ENCODE assay signal across 34 mouse cellular contexts in the genomic region with DNA sequence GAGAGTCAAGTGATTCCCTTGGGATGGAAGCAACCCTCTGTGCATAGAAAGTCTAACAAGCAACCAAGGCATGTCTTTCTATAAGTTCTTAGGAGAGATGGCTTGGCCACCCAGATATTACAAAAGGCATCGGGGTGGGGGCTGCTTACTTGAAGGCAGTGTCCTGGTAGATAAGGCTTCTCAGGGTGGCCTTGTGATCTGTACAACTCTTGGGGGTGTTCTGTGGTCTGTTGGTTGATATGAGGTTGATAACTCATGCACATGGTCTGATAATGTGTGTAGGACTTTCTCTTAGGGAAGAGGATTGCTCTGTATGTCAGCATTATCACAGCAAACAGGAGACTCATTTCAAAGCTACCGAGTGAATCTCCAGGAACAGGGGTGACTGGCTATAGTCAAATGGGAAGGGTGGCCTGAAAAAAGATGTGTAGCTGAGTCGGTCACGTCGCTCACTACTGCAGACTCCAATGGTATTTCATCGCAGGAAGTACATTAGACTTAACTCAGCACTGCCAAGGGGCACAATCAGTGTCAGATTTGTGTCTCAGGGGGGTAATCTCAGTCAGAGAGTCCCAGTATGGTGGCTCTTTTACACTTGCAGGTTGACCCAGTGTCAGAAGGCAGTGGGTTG. TPM values are rescaled to one million over a fixed set of nuclear protein-coding genes. Genes with fewer than 3 reads are reported as not detected.
A peak's percentile ranks its signal among the peaks of the same experiment; 100 is the strongest.
DNase-seq lines count a peak whose midpoint lies in the region; ATAC-seq and TF ChIP-seq lines count a peak whose summit lies in the region.
"Had no signal": no experiment of that assay in that cellular context is flagged by ENCODE, and none has a peak within 500 bp of the region (broad histone marks: within the 10 kb centered on the region; RNA-seq: fewer than 3 reads in every experiment).

No protein-coding gene starts in this region.

- TF ChIP-seq RAD21 in MEL (IDR thresholded peaks at IDR 0.05; ENCODE audit: low read depth, low read length), result no peak

- TF ChIP-seq CTCF in G1E (IDR thresholded peaks at IDR 0.05; ENCODE audit: low read depth, low read length), result no peak
- TF ChIP-seq CTCF in MEL (IDR thresholded peaks at IDR 0.05 in 2 of 3, conservative IDR thresholded peaks at IDR 0.05 in 1 of 3; ENCODE audit: control insufficient read depth in 1 of 3, insufficient read depth in 1 of 3, low read depth in 2 of 3, low read length in 3 of 3, poor library complexity in 1 of 3, severe bottlenecking in 1 of 3), result no peak

- peaks cover 21% of the 10 kb centered on the region for H3K79me2 ChIP-seq in MEL (ENCODE audit: control insufficient read depth, insufficient read depth, low read length, poor library complexity)

- H3K9me3 ChIP-seq in G1E (replicated peaks), result peaks cover 18% of the 10 kb centered on the region
- no peaks in the 10 kb centered on the region for H3K9me3 ChIP-seq in MEL (replicated peaks; ENCODE audit: insufficient read depth, low read length)
- H3K9me3 ChIP-seq in liver, embryonic 11.5 days (ENCODE audit: control insufficient read depth, low read length), result no peaks in the 10 kb centered on the region
- no peaks in the 10 kb centered on the region for H3K9me3 ChIP-seq in liver, embryonic 16.5 days (replicated peaks; ENCODE audit: control insufficient read depth, low read length)
- H3K9me3 ChIP-seq in midbrain, embryonic 11.5 days (ENCODE audit: control insufficient read depth, low read length), result no peaks in the 10 kb centered on the region
- H3K9me3 ChIP-seq: embryonic facial prominence, embryonic 10.5 days; embryonic facial prominence, embryonic 15.5 days; heart, embryonic 12.5 days; hindbrain, embryonic 10.5 days; kidney, embryonic 15.5 days; limb, embryonic 12.5 days; midbrain, embryonic 10.5 days had no signal

- H3K4me1 ChIP-seq in G1E (ENCODE audit: insufficient read depth, low read depth, low read length) (peaks cover 35% of the 10 kb centered on the region), MEL (ENCODE audit: control insufficient read depth in 1 of 2, insufficient read depth in 2 of 2, low read length in 2 of 2) (peaks cover 12 to 33% of the 10 kb centered on the region in 2 experiments)
- H3K4me1 ChIP-seq in liver, embryonic 11.5 days (replicated peaks; ENCODE audit: control insufficient read depth, insufficient read depth, low read length), result peaks cover 37% of the 10 kb centered on the region
- H3K4me1 ChIP-seq in liver, embryonic 16.5 days (ENCODE audit: control insufficient read depth, low read depth, low read length), result peaks cover 42% of the 10 kb centered on the region
- H3K4me1 ChIP-seq in midbrain, embryonic 11.5 days (ENCODE audit: control insufficient read depth, insufficient read depth, low read length), result peaks cover 4% of the 10 kb centered on the region

- H3K27ac ChIP-seq in MEL (ENCODE audit: control insufficient read depth, low read depth, low read length), result peak overlapping the region; percentile 25
- H3K27ac ChIP-seq in liver, embryonic 11.5 days (ENCODE audit: low read depth, low read length), result no peak overlapping the region
- no peak overlapping the region for H3K27ac ChIP-seq in liver, embryonic 16.5 days (ENCODE audit: low read length)
- no peak overlapping the region for H3K27ac ChIP-seq in midbrain, embryonic 11.5 days (ENCODE audit: low read depth, low read length)
- H3K27ac ChIP-seq: embryonic facial prominence, embryonic 10.5 days; embryonic facial prominence, embryonic 15.5 days; gastrocnemius, adult 2 months; heart, adult 2 months; hindbrain, embryonic 10.5 days; kidney, embryonic 15.5 days; limb, embryonic 12.5 days; macrophage; midbrain, embryonic 10.5 days; stomach, postnatal 0 days had no signal

- no peak overlapping the region for H3K4me3 ChIP-seq in G1E (ENCODE audit: low read depth, low read length)
- no peak overlapping the region for H3K4me3 ChIP-seq in MEL (ENCODE audit: control insufficient read depth in 1 of 2, insufficient read depth in 1 of 2, low read depth in 2 of 2, low read length in 2 of 2)
- H3K4me3 ChIP-seq in liver, embryonic 11.5 days (ENCODE audit: low read depth, low read length), result no peak overlapping the region
- H3K4me3 ChIP-seq in liver, embryonic 16.5 days (ENCODE audit: low read depth, low read length), result no peak overlapping the region
- H3K4me3 ChIP-seq in midbrain, embryonic 11.5 days (ENCODE audit: low read depth, low read length), result no peak overlapping the region
- H3K4me3 ChIP-seq: embryonic facial prominence, embryonic 10.5 days; embryonic facial prominence, embryonic 15.5 days; gastrocnemius, adult 2 months; heart, adult 2 months; heart, embryonic 12.5 days; hindbrain, embryonic 10.5 days; kidney, embryonic 15.5 days; limb, embryonic 12.5 days; midbrain, embryonic 10.5 days had no signal

- DNase-seq in G1E (ENCODE audit: low spot score), result no peak
- DNase-seq in MEL (ENCODE audit: low read depth, low spot score), result peak; percentile 80
- no peak for DNase-seq in liver, embryonic 11.5 days (ENCODE audit: low spot score)
- DNase-seq in midbrain, embryonic 11.5 days (ENCODE audit: low spot score, missing footprints), result no peak
- DNase-seq: adrenal gland, postnatal 14 days; B cell, adult 2 months; cerebellum, postnatal 14 days; gastrocnemius, adult 2 months; gastrocnemius, postnatal 36 days; heart, adult 2 months; kidney, adult 18-20 months; kidney, postnatal 25 days; lung, adult 18-20 months; right cerebral cortex, adult 18-20 months; right cerebral cortex, postnatal 4 days; thymus, adult 2 months; thymus, postnatal 36 days had no signal

- no peak for TF ChIP-seq POLR2A in MEL (IDR thresholded peaks at IDR 0.05; ENCODE audit: control insufficient read depth in 1 of 2, insufficient read depth in 1 of 2, low read depth in 1 of 2, low read length in 2 of 2, poor library complexity in 1 of 2)

- H3K9ac ChIP-seq in MEL (ENCODE audit: control insufficient read depth, low read depth, low read length, poor library complexity, severe bottlenecking), result no peak overlapping the region
- no peak overlapping the region for H3K9ac ChIP-seq in liver, embryonic 11.5 days (ENCODE audit: low read depth, low read length)
- H3K9ac ChIP-seq in liver, embryonic 16.5 days (ENCODE audit: low read depth, low read length), result no peak overlapping the region
- H3K9ac ChIP-seq in midbrain, embryonic 11.5 days (ENCODE audit: low read length), result no peak overlapping the region
- H3K9ac ChIP-seq: embryonic facial prominence, embryonic 15.5 days; heart, embryonic 12.5 days; kidney, embryonic 15.5 days; limb, embryonic 12.5 days had no signal

- peak; percentile 78 to 88 for TF ChIP-seq EP300 in MEL (IDR thresholded peaks at IDR 0.05; ENCODE audit: low read depth in 1 of 2, low read length in 2 of 2)

- peak overlapping the region; percentile 33 for H3K4me2 ChIP-seq in liver, embryonic 11.5 days
- no peak overlapping the region for H3K4me2 ChIP-seq in liver, embryonic 16.5 days (ENCODE audit: low read depth, low read length)
- H3K4me2 ChIP-seq in midbrain, embryonic 11.5 days, result no peak overlapping the region
- H3K4me2 ChIP-seq: embryonic facial prominence, embryonic 15.5 days; heart, embryonic 12.5 days; kidney, embryonic 15.5 days; limb, embryonic 12.5 days had no signal

- H3K36me3 ChIP-seq in G1E (replicated peaks), result no peaks in the 10 kb centered on the region
- H3K36me3 ChIP-seq in MEL (ENCODE audit: control insufficient read depth in 1 of 2, insufficient read depth in 2 of 2, low read length in 2 of 2), result peaks cover 0 to 26% of the 10 kb centered on the region in 2 experiments; a peak in 2 of 4 replicates
- H3K36me3 ChIP-seq in liver, embryonic 11.5 days (ENCODE audit: control insufficient read depth, insufficient read depth, low read length), result no peaks in the 10 kb centered on the region
- H3K36me3 ChIP-seq in liver, embryonic 16.5 days (ENCODE audit: control insufficient read depth, insufficient read depth), result no peaks in the 10 kb centered on the region
- no peaks in the 10 kb centered on the region for H3K36me3 ChIP-seq in midbrain, embryonic 11.5 days (ENCODE audit: control insufficient read depth, insufficient read depth, low read length)
- H3K36me3 ChIP-seq: embryonic facial prominence, embryonic 10.5 days; embryonic facial prominence, embryonic 15.5 days; heart, embryonic 12.5 days; hindbrain, embryonic 10.5 days; kidney, embryonic 15.5 days; limb, embryonic 12.5 days; midbrain, embryonic 10.5 days had no signal

- H3K27me3 ChIP-seq in G1E (ENCODE audit: insufficient read depth, low read length), result peaks cover 21% of the 10 kb centered on the region; the same call in 1 of the 2 replicates
- H3K27me3 ChIP-seq in MEL (ENCODE audit: control insufficient read depth in 1 of 2, insufficient read depth in 2 of 2, low read length in 2 of 2), result no peaks in the 10 kb centered on the region
- H3K27me3 ChIP-seq in liver, embryonic 11.5 days (replicated peaks; ENCODE audit: control insufficient read depth, insufficient read depth, low read length), result peaks cover 24% of the 10 kb centered on the region
- H3K27me3 ChIP-seq in liver, embryonic 16.5 days (ENCODE audit: control insufficient read depth, insufficient read depth, low read depth, low read length), result peaks cover 20% of the 10 kb centered on the region
- peaks cover 15% of the 10 kb centered on the region for H3K27me3 ChIP-seq in midbrain, embryonic 11.5 days (ENCODE audit: control insufficient read depth, insufficient read depth, low read length)
- H3K27me3 ChIP-seq: CH12.LX had no signal

- WGBS in liver, embryonic 11.5 days, result 51% methylated on average over 6 of the region's 6 CpGs
- 30% methylated on average over 6 of the region's 6 CpGs for WGBS in liver, embryonic 16.5 days (ENCODE audit: insufficient replicate concordance)
- 79% methylated on average over 6 of the region's 6 CpGs for WGBS in midbrain, embryonic 11.5 days

- peak; percentile 19; the same call in 1 of the 2 replicates for ATAC-seq in G1E (ENCODE audit: extremely low read depth, insufficient number of reproducible peaks, low FRiP score, poor library complexity, severe bottlenecking)
- ATAC-seq in liver, embryonic 11.5 days (replicated peaks; ENCODE audit: low FRiP score), result peak; percentile 77
- ATAC-seq in liver, embryonic 16.5 days (ENCODE audit: low read depth), result peak; percentile 59
- ATAC-seq in erythroid progenitor cell, adult 5-6 weeks (replicated peaks; ENCODE audit: low FRiP score, poor library complexity, severe bottlenecking), result no peak
- ATAC-seq in midbrain, embryonic 11.5 days (ENCODE audit: low FRiP score), result no peak
- no peak for ATAC-seq in CD4-positive, CD25-positive, alpha-beta regulatory T cell, adult 4 months
- ATAC-seq: forebrain, embryonic 14.5 days; hindbrain, embryonic 16.5 days; lung, postnatal 0 days; midbrain, embryonic 16.5 days had no signal

RNA-seq across cellular contexts. Expression of gene Bdh1, which starts 4.5 kb away (rescaled TPM):
- not detected in 2 replicates for total RNA-seq in G1E (2014; fragmentation: Nextera tagmentation)
- 0.06 and 0.11 TPM in 2 replicates for total RNA-seq in G1E (2017)
- polyA plus RNA-seq in G1E (2012), result not detected in 2 replicates
- total RNA-seq in MEL (2012; rRNA removed), result 67.5 and 73.4 TPM in 2 replicates
- polyA plus RNA-seq in MEL (2012; ENCODE audit: insufficient read depth in 1 of 2, insufficient read length in 2 of 2, low read depth in 1 of 2, low replicate concordance in 2 of 2, missing spikeins in 1 of 2), result 100 to 1,000 TPM in 1 of 2 experiments, not detected in 1; 187 TPM
- polyA plus RNA-seq in liver, embryonic 11.5 days (2014; fragmentation: Nextera tagmentation; extraction: Ambion mirVana), result 42.8 and 47.2 TPM in 2 replicates
- polyA plus RNA-seq in liver, embryonic 16.5 days (2015; fragmentation: Nextera tagmentation; extraction: Ambion mirVana), result 88.4 and 98.4 TPM in 2 replicates
- total RNA-seq in erythroid progenitor cell, adult 5-6 weeks (2015; ENCODE audit: low replicate concordance), result not detected in 2 replicates
- 4.2 TPM in 1 of 2 replicates, not detected in the other for total RNA-seq in erythroid progenitor cell, adult 5-6 weeks (2017; ENCODE audit: low replicate concordance)
- polyA plus RNA-seq in midbrain, embryonic 11.5 days (2014; fragmentation: Nextera tagmentation; extraction: Ambion mirVana), result 19.0 and 21.3 TPM in 2 replicates
- polyA plus RNA-seq in CD4-positive, CD25-positive, alpha-beta regulatory T cell, adult 4 months (2017; shearing (Covaris generic)), result 10 to 100 TPM; 19.9 to 38.0 TPM

Comparison
In these comparisons a context has a peak if more than half of its experiments do, and no peak if none do; other contexts are left out.
1. ATAC-seq: peak in G1E (single experiment), liver, embryonic 11.5 days (single experiment) and liver, embryonic 16.5 days (single experiment); none in erythroid progenitor cell, adult 5-6 weeks (single experiment), midbrain, embryonic 11.5 days (single experiment) and CD4-positive, CD25-positive, alpha-beta regulatory T cell, adult 4 months (single experiment).
2. RNA of gene Bdh1, which starts 4.5 kb away (polyA plus RNA-seq): 187 TPM in MEL, 88.4 to 98.4 TPM in liver, embryonic 16.5 days, 42.8 to 47.2 TPM in liver, embryonic 11.5 days, 19.9 to 38.0 TPM in CD4-positive, CD25-positive, alpha-beta regulatory T cell, adult 4 months and 19.0 to 21.3 TPM in midbrain, embryonic 11.5 days; not detected in G1E; every median in the first group is over 10 times any median in the second.